Mouse (Mus musculus): ENCODE measurements around the gene Zfp445.
"Not testable (repeated sequence)": the region's sequence is repeated elsewhere in the genome, so short reads cannot be mapped to it uniquely, and the experiment has no call there.

The Zfp445 gene

DNA sequence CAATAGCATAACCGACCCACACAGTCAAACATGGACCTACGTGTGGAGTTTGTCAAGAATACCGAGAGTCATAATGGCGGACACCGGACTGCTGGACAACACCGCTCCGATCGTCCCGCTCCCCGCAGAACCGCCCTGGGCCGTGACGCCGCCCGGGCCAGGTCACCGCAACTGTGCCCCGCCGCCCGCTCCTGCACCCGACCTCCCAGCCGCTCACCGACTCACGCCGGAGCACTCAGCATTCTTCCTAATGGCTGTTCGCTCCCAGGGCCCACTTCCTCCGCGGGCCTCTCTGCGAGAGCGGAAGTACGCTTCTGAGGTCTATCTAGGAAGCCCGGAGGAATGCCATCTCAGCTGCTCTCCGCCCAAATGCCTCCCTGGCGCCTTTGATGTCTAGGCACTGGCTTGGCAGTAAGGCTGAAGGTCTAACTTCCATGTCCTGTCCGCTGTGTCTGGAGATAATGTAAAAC is at the start of gene Zfp445:
Gene Zfp445, minus strand, starts transcription at position 310 of the 470 bp plus-strand sequence.
- peak; percentile 71 for DNase-seq

GRCm38 (mm10) chr9:122902717-122903535 is 37.1 kb upstream of the Zfp445 start:
- peak; percentile 65 for DNase-seq

- DNase-seq: no peak
Observed at GRCm38 (mm10) chr9:122901047-122901446, 35.2 kb upstream of the Zfp445 start.

GRCm38 (mm10) chr9:122886372-122887179 is 20.8 kb upstream of the Zfp445 start:
- peak; percentile 63 for DNase-seq

DNA sequence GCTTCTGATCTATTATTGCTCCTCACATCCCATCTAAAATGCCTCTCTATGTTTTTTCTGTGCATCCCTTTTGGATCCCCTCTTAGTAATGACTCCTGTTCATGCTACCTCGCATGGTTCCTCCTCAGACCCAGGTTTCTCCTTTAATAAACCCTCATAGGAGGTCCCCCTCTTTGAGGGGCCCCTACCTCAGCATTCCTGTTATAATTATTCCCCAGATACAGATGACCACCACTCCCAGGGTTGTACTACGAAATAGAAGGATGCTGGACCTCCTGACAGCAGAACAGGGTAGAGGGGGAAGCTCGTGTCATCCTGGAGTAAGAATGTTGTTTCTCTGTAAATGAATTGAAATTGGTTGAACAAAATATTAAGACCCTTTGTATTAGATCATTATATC is 19.6 kb upstream of the Zfp445 start, which contains the start of gene Zkscan7:
Gene Zkscan7, plus strand, starts transcription at position 301 of the 400 bp plus-strand sequence.
- DNase-seq: no peak

DNA sequence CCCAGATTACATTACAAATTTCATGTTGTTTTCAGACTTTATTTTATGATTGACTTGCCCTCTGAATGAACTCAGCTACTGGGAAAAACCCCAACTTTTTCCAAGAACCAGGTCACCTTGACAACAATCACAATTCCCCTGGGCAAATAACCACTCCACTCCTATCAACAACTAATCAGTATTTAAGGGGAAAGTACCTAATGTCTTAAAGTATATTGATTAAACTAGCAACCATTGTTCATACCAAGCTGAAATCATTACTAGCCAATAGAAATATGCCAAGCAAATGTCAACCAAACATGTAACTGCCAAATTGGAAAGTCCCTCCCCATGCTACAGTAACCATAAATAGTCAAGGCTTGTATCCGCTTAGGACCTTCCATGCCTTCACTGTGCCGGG is 9.3 kb upstream of the Zfp445 start:
- no peak for DNase-seq

GRCm38 (mm10) chr9:122874653-122875052 is 8.8 kb upstream of the Zfp445 start:
- DNase-seq: no peak

- no peak for DNase-seq
Observed at GRCm38 (mm10) chr9:122872595-122872994, 6.8 kb upstream of the Zfp445 start.

GRCm38 (mm10) chr9:122866192-122866591 is 386 bp upstream of the Zfp445 start:
- no peak for DNase-seq

DNA sequence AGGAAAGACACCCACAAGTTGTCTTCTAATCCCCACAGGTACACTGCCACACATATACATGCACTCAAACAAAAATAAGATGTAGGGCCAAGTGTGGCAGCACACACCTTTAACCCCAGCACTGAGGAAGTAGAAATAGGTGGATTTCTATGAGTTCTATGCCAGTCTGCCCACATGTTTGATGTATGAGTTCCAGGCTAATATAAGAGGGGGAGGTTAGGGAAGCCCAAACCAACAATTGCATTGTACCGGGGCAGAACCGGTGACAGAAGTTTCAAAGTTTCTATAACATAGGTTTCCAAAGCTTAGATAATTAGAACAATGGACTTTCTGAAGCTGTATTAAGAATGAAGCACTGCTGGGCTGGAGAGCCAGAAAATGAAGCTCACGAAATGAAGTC is 958 bp downstream of the Zfp445 start:
- no peak for DNase-seq

GRCm38 (mm10) chr9:122863731-122864130 is 2.1 kb downstream of the Zfp445 start:
- DNase-seq: no peak

DNA sequence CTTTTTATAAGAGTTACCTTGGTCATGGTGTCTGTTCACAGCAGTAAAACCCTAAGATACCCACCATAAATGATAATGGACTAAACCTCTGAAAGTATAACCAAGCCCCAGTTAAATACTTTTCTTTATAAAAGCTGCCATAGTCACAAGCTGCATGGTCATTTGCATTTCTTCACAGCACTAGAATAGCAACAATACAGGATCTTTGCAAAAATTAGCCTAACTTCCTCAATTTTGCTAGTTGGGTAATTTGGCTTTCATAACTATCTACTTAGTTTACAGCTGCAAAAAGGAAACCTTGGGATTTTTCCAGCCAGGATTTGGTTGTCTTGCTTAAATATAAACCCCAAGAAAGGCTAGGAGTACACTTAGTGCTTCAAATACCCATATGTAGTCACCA is 5.1 kb downstream of the Zfp445 start:
- no peak for DNase-seq

DNA sequence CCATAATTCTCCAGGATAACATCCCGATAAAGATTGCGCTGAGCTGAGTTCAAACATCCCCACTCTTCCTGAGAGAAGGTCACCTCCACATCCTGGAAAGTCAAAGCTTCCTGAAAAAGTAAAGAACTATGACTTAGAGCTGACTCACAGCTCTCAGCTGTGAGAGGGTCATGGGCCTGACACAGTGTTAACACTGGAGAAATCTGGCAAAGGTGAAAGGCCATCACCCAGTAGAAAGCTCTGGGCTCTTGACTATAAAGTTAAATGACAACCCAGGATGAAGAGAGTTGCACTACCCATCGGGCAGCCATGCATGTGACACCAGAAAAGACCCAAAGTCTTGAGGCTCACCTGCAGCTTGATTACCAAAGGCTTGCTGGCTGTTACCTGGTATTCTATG is 9.1 kb downstream of the Zfp445 start:
- no peak for DNase-seq

DNA sequence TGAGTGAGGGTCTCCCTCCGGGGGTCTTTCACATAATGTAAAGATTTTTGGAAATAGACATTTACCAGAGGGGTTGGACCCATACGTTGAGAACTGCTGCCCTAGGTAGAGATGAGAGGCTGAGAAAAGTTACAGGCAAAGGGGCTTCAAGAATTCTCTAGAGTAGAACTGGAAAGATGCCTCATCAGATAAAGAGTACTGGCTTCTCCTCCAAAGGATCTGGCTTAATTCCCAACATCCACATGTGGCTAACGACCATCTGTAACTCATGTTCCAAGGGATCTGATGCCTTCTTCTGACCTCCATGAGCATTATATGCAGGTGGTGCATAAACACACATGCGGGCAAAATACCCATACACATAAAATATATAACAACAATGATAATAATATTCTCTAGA is 10.2 kb downstream of the Zfp445 start:
- DNase-seq: no peak

DNA sequence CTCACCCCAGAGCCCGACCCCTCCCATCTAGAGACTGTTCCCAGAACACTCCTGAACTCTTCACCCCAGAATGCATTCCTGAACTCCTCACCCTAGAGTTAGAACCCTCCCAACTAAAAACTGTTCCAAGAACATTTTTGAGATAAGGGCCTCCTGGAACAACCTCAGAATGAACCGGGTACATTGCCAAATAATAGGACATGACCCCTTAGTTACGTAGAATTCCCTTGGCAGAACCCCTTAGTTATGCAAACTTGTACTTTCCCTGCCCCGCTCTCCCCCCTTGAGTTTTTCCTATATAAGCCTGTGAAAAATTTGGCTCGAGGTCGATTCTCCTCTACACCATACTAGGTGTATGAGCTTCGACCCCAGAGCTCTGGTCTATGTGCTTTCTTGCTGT is 10.7 kb downstream of the Zfp445 start:
- DNase-seq: not testable (repeated sequence)

GRCm38 (mm10) chr9:122854526-122854925 is 11.3 kb downstream of the Zfp445 start:
- DNase-seq: no peak

- DNase-seq: not testable (repeated sequence)
Observed at GRCm38 (mm10) chr9:122847811-122848311, 17.9 kb downstream of the Zfp445 start.

DNA sequence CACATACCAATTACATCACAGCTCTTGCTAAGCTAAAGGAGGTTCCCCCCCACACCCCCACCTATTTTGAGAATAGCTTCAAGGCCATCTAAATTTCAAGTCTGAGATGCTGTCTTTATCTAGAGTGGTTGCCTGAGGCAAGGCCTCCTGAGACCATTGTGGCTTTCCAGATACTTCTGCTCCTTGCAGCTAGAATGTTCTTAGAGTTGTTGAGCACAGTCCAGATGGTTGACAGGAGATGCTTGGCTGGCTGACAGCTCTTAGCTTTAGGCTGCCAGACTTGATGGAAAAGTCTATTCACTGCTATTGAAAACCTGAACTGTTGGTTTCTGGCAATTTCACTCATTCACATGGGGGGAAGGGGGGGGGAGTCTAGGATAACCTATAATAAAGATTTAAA is 19.6 kb downstream of the Zfp445 start:
- DNase-seq: peak; percentile 37

GRCm38 (mm10) chr9:122845621-122846020 is 20.2 kb downstream of the Zfp445 start:
- no peak for DNase-seq

- no peak for DNase-seq
Observed at GRCm38 (mm10) chr9:122843760-122844159, 22.0 kb downstream of the Zfp445 start, which contains the start of gene Gm35549. TSS of gene Gm35549 (minus strand) at chr9:122844035.

DNA sequence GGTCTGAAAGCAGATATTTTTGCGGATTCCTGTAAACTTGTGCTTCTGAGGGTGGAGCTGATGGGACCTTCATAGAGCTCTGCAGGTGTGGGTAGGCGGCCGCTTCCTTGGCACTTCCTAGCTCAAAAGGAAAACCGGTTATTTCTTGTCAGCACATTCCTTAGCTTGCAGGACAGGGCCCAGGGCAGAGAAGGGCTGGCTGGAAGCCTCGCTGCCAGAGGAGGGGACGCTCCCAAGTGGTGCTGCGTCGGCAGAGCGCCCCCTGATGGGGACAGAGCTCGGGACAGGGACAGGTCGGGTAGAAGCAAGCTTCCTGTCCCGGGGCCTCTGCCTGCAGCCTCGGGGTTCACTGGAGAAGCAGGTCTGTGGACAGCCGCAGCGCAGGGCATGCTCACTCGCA is 28.1 kb downstream of the Zfp445 start:
- peak; percentile 29 for DNase-seq

- no peak for DNase-seq
Observed at GRCm38 (mm10) chr9:122837216-122837615, 28.6 kb downstream of the Zfp445 start.

DNA sequence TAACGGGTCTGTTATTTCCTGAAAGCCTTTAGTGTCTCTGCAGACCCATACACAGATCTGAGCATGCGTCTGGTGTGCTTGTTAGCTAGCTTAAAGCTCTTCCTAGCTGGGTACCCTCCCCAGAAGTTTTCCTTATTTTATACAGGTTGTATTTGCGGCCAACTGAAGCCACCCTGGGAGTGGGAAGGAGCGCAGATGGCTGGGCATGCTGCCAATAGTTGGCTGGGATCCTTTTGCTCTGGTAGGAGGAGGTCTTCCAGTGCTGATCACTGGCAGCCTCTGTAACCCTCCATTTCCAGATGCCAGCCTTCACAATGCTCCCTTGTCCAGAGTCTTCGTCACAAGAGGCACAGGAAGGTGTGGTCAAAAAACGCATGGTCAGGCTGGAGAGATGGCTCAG is 29.0 kb downstream of the Zfp445 start:
- peak; percentile 77 for DNase-seq

GRCm38 (mm10) chr9:122836126-122836525 is 29.7 kb downstream of the Zfp445 start:
- DNase-seq: no peak

Data from right cerebral cortex, postnatal 4 days (tissue).